Mouse (Mus musculus) limb, embryonic 11.5 days (tissue): ENCODE data around the gene Cadm2. TPM values are rescaled to one million over a fixed set of nuclear protein-coding genes. Genes with fewer than 3 reads are reported as not detected.

Experiments used
- ATAC-seq: fragments of 200-750 bp; cut with Nextera tagmentation; 2 replicates; pipeline ENCODE4 v1.8.0; 2017; ENCODE audit warnings: low read depth; ENCODE audit not compliant: insufficient number of reproducible peaks, low FRiP score, low TSS enrichment
- DNase-seq: peaks from one replicate; pipeline ENCODE4 v3.0.0-alpha.2; 2015; ENCODE audit warnings: low spot score
- H3K27ac ChIP-seq: fragments of 300-500 bp; sonication (generic); replicated peaks from 2 replicates; pipeline ENCODE4 v1.5.1; 2014; ENCODE audit warnings: low read depth, mild to moderate bottlenecking, low read length
- H3K27me3 ChIP-seq: fragments of 300-500 bp; sonication (generic); 2 replicates; pipeline ENCODE4 v1.6.1; 2014; ENCODE audit warnings: mild to moderate bottlenecking, low read length, mixed read lengths; ENCODE audit not compliant: control insufficient read depth, insufficient read depth
- H3K36me3 ChIP-seq: fragments of 300-500 bp; sonication (generic); 2 replicates; pipeline ENCODE4 v1.6.1; 2014; ENCODE audit warnings: mild to moderate bottlenecking, low read length, moderate library complexity, mixed read lengths; ENCODE audit not compliant: control insufficient read depth, insufficient read depth
- H3K4me1 ChIP-seq: fragments of 300-500 bp; sonication (generic); 2 replicates; pipeline ENCODE4 v1.6.1; 2014; ENCODE audit warnings: low read length, mixed read lengths; ENCODE audit not compliant: control insufficient read depth, insufficient read depth
- H3K4me2 ChIP-seq: fragments of 300-500 bp; sonication (generic); 2 replicates; pipeline ENCODE4 v1.6.1; 2014; ENCODE audit warnings: low read depth, mild to moderate bottlenecking, moderate library complexity; ENCODE audit not compliant: severe bottlenecking
- H3K4me3 ChIP-seq: fragments of 300-500 bp; sonication (generic); 2 replicates; pipeline ENCODE4 v1.5.1; 2014; ENCODE audit warnings: low read depth, low read length
- H3K9ac ChIP-seq: fragments of 300-500 bp; sonication (generic); 2 replicates; pipeline ENCODE4 v1.6.1; 2014; ENCODE audit warnings: mild to moderate bottlenecking, low read length
- H3K9me3 ChIP-seq: fragments of 300-500 bp; sonication (generic); 2 replicates; pipeline ENCODE4 v1.6.1; 2016; ENCODE audit warnings: low read length; ENCODE audit not compliant: control insufficient read depth
- WGBS: fragments of 180-500 bp; shearing (Covaris S2); extraction: QIAGEN DNeasy Blood & Tissue Kit; methylation state at CpG from one replicate; pipeline ENCODE4 v1.1.7; 2014; 5-methylcytosine and 5-hydroxymethylcytosine counted together
- polyA plus RNA-seq: library from polyadenylated mRNA; unstranded; fragments of >200 nt; fragmentation: Nextera tagmentation; extraction: Ambion mirVana; gene quantifications from 2 replicates; pipeline ENCODE4 v1.2.1, GENCODE M21; 2014

Gene Cadm2
- 2.8 and 3.8 TPM in 2 replicates for polyA plus RNA-seq

DNA sequence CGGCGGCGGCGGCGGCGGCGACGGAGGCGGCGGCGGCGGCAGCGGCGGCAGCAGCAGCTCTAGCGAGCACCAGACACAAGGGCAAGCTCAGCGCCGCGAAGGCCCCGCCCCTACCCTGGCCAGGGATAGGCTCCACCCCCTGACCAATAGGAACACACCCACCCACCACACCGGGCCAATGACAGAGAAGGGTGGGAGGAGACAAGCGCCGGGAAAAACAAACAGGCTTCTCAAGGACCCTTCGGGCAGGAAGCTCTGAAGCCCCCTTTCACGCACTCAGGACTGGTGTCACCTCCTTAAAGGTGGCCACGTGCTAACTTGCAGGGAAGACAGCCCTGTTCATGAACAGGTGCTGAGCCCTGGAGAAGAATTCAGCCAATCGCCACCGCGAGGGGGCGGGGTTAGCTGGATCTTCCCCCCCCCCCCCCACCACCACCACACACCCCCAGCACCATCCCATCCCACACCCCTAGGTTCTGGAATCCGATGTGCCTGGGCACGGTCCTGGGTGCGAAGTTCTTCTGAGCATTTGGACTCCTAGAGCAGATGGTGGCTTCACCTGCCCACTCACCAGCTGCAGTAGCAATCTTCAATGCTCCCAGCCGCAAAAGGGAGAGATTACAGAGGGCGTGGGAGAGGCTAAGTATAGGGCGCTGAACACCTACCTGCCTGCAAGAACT, at the start of gene Cadm2:
Gene Cadm2, minus strand, starts transcription at position 83 of the 680 bp plus-strand sequence.
- H3K4me2 ChIP-seq = peak within 1 kb of the TSS; percentile 83
- H3K27ac ChIP-seq = no peak within 1 kb of the TSS
- peak; percentile 94 for DNase-seq
- H3K36me3 ChIP-seq = no peaks in the 10 kb centered on the region
- H3K27me3 ChIP-seq = no peaks in the 10 kb centered on the region; the same call in 1 of the 2 replicates
- peak within 1 kb of the TSS; percentile 64 for H3K4me3 ChIP-seq
- 1% methylated on average over 22 of the region's 35 CpGs for WGBS
- no peaks in the 10 kb centered on the region for H3K9me3 ChIP-seq
- peak within 1 kb of the TSS; percentile 61 for H3K9ac ChIP-seq
- no peaks in the 10 kb centered on the region for H3K4me1 ChIP-seq
- ATAC-seq = peak; percentile 99

DNA sequence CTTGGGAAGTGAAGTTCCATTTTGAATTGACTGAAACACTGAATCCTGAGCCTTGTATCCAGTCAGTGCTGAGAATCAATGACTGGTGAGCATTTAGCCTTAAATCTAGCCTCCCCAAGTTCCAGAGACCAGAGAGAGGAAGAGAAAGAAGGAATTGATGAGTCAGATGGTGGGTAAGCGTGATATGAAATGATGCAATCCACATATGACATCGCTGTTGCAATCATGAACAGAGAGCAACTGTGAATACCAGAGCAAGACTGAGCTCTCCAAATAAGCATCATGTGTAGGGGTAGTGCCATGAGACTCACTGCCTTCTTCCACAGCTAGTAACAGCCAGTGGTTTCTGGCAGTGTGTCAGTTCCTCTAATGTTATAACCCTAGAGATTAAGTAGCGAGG, 26.2 kb upstream of the Cadm2 start:
- no peaks in the 10 kb centered on the region for H3K36me3 ChIP-seq
- DNase-seq = no peak

DNA sequence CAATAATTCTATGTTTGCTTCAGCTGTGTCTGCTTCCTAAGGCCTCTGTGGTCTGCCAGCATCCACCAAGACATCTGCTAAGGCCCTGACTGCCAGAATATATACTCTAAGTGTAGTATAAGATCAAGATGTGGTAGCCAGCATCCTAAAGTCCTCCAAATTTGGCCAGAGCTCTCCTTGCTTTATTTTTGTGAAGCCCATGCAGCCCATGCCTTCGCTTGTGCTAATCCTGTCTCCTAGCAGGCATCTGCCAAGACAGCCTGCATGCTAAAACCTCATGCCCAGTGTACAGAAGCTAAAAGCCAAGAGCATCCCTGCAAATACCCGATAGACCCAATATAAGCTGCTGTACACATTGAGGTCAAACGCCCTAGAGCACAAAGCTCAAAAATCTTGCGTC, 22.9 kb upstream of the Cadm2 start:
- WGBS = 89% methylated on average over 4 of the region's 4 CpGs
- no peak overlapping the region for H3K27ac ChIP-seq
- H3K9ac ChIP-seq = no peak overlapping the region

More for the DNA sequence above, 26.2 kb upstream of the Cadm2 start:
- Histone ChIP-seq H3K4me3 (no peak overlapping the region), H3K27ac (no peak overlapping the region), H3K4me1 (no peaks in the 10 kb centered on the region), H3K9ac (no peak overlapping the region), H3K4me2 (no peak overlapping the region), H3K9me3 (no peaks in the 10 kb centered on the region), H3K27me3 (no peaks in the 10 kb centered on the region)
- 90% methylated on average over 3 of the region's 3 CpGs for WGBS
- no peak for ATAC-seq

DNA sequence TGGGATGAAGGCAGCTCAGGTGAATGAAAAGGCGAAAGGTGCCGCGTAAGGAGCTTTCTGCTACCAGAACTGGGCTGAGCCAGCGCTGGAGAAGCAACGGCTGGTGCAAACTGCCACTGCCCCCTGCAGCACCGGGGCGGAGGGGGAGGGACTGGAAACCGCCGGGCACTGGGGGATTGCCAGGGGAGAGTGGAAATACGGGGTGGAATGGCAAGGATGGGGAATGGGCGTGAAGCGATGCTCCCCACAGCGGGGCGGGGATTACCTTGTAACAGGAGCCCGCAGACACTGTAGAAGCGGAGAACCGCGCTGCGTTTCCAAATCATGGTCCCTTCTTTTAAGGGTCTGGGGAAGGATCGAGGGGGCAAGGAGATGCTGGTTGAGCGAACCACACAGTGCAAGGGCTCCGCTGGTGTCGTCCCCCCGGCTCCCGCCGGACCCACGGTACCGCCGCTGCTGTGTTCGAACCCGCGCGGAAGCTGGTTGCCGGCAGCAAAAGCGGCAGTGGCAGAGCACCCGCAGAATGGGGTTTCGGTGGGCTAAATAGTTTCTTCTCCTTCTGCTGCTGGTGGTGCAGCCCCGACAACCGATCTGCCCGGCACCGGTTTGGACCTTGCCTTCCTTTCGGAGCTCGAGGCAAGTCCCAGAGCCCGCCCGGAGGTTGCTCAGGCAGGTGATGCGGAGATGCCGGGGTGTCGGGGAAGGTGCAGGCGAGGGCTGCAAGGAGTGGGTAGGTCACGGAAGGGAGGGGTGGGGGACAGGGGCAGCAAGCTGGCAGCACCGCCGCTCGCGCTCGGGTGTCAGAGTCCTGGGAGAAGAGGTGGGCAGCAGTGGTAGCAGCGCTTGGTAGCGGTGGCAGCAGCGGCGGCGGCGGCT, 564 bp downstream of the Cadm2 start:
- peak overlapping the region; percentile 61 for H3K9ac ChIP-seq
- peak; percentile 58 for ATAC-seq
- no peak overlapping the region for H3K27ac ChIP-seq

More for the DNA sequence above, 22.9 kb upstream of the Cadm2 start:
- no peaks in the 10 kb centered on the region for H3K27me3 ChIP-seq
- H3K4me2 ChIP-seq = no peak overlapping the region
- no peaks in the 10 kb centered on the region for H3K36me3 ChIP-seq
- H3K4me1 ChIP-seq = no peaks in the 10 kb centered on the region
- ATAC-seq = no peak
- H3K4me3 ChIP-seq = no peak overlapping the region
- no peak for DNase-seq
- H3K9me3 ChIP-seq = no peaks in the 10 kb centered on the region

DNA sequence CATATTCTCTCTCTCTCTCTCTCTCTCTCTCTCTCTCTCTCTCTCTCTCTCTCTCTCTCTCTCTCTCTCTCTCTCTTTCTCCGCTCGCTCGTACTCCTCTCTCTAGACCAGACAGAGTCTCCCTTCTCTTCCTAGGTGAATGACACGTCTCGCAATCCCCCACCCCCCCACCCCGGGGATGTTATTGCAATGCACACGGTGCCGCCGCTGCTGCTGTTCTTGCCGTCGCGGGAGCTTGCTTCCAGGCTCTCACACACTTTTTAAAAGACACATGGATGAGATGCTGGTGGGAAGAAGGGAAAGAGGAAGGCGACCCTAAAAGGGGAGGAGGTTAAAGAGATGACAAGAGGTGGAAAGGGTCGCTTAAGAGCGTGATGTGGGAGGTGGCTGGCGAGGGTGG, 1.3 kb downstream of the Cadm2 start:
- ATAC-seq (no peak), DNase-seq (no peak)
- Histone ChIP-seq H3K4me1 (no peaks in the 10 kb centered on the region), H3K36me3 (no peaks in the 10 kb centered on the region), H3K4me2 (peak overlapping the region; percentile 83), H3K9ac (peak overlapping the region; percentile 61; the same call in 1 of the 2 replicates), H3K9me3 (no peaks in the 10 kb centered on the region), H3K27ac (no peak overlapping the region), H3K4me3 (peak overlapping the region; percentile 64), H3K27me3 (no peaks in the 10 kb centered on the region; the same call in 1 of the 2 replicates)
- 0% methylated on average over 11 of the region's 16 CpGs for WGBS

More for the DNA sequence above, 564 bp downstream of the Cadm2 start:
- DNase-seq = peak; percentile 74
- Histone ChIP-seq H3K9me3 (no peaks in the 10 kb centered on the region), H3K4me1 (no peaks in the 10 kb centered on the region), H3K4me2 (peak overlapping the region; percentile 83), H3K36me3 (no peaks in the 10 kb centered on the region), H3K27me3 (no peaks in the 10 kb centered on the region; the same call in 1 of the 2 replicates), H3K4me3 (peak overlapping the region; percentile 64)
- WGBS = under 1% methylated on average over 47 of the region's 61 CpGs

DNA sequence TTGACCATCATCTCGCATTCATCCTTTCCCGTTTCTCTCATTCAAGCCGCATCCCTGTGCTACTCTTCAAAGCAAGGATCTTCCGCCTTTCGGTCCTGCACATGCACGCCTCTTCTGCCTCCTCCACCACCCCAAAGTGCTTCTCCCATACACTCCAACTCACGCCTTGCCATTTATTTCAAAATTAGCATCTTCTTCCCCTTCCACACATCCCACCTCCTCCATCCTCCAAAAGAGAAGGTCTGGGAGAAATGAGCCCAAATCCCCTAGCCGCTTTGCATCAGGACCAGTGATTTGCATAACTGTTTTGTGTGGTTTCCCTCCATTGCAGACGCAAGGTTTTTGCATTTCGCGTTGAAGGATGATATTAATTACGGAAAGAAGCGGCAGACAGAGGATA, 1.9 kb downstream of the Cadm2 start:
- Histone ChIP-seq H3K9me3 (no peaks in the 10 kb centered on the region), H3K36me3 (no peaks in the 10 kb centered on the region), H3K4me3 (peak overlapping the region; percentile 64; the same call in 1 of the 2 replicates), H3K4me1 (0 out of 2 replicates have a peak, but pooled peaks cover under 1% of the 10 kb centered on the region), H3K27me3 (no peaks in the 10 kb centered on the region; the same call in 1 of the 2 replicates), H3K27ac (no peak overlapping the region), H3K9ac (no peak overlapping the region), H3K4me2 (no peak overlapping the region)
- WGBS = 5% methylated on average over 13 of the region's 13 CpGs
- DNase-seq (no peak), ATAC-seq (no peak)

DNA sequence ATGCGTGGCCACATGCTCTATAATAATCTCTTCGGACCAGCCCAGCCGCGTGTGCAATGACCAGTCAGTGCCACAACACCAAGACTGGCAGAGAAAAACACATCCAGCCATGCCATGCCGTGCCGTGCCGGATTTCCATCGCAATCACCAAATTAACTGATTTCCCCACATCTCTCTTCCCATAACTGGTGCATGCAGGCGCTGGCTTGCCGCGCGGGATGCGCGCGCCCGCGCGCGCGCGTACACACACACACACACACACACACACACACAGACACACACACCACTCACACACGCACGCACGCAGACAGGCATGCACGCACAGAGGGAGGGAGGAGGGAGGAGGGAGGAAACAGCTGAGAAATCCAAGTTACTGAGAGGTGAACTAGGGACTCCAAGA, 2.9 kb downstream of the Cadm2 start:
- DNase-seq (peak; percentile 33), ATAC-seq (no peak)
- H3K36me3 ChIP-seq = no peaks in the 10 kb centered on the region
- H3K4me1 ChIP-seq = 0 out of 2 replicates have a peak, but pooled peaks cover 3% of the 10 kb centered on the region
- H3K4me2 ChIP-seq = peak overlapping the region; percentile 55
- no peaks in the 10 kb centered on the region; the same call in 1 of the 2 replicates for H3K27me3 ChIP-seq
- H3K9me3 ChIP-seq = no peaks in the 10 kb centered on the region
- no peak overlapping the region for H3K27ac ChIP-seq
- H3K9ac ChIP-seq = no peak overlapping the region
- WGBS = 0% methylated on average over 23 of the region's 25 CpGs
- peak overlapping the region; percentile 30 for H3K4me3 ChIP-seq

DNA sequence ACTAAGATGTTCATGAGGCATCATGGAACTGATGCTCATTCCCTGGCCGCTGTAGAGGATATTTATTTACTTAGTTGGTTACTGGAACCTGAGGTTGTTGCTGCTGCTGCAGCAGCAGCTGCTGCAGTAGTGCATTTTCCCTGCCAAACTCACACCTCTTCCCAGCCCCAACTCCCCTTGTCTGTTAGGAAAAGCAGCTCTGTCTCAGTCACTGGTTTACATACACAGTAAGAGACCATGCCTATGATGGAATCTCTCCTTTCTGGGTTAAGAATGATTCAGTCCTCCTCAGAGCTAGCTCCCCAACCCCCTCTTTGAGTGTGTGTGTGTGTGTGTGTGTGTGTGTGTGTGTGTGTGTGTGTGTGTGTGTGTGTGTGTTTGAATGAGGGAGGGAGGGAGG, 3.5 kb downstream of the Cadm2 start:
- no peak overlapping the region for H3K27ac ChIP-seq
- H3K27me3 ChIP-seq = no peaks in the 10 kb centered on the region; the same call in 1 of the 2 replicates
- H3K4me3 ChIP-seq = no peak overlapping the region
- no peaks in the 10 kb centered on the region for H3K36me3 ChIP-seq
- 0 out of 2 replicates have a peak, but pooled peaks cover 3% of the 10 kb centered on the region for H3K4me1 ChIP-seq
- no peak for ATAC-seq
- 24% methylated on average over 1 of the region's 1 CpGs for WGBS
- no peak overlapping the region for H3K9ac ChIP-seq
- no peaks in the 10 kb centered on the region for H3K9me3 ChIP-seq
- no peak overlapping the region; the same call in 1 of the 2 replicates for H3K4me2 ChIP-seq
- no peak for DNase-seq
